Mouse (Mus musculus) hindbrain, embryonic 15.5 days (tissue): ENCODE data around the gene Drc3. TPM values are rescaled to one million over a fixed set of nuclear protein-coding genes. Genes with fewer than 3 reads are reported as not detected.
A peak's percentile ranks its signal among the peaks of the same experiment; 100 is the strongest.

ENCODE experiments used
- ATAC-seq: fragments of 200-750 bp; cut with Nextera tagmentation; 2 replicates; pipeline ENCODE4 v1.8.0; 2017; ENCODE audit warnings: low read depth, moderate number of reproducible peaks, moderate TSS enrichment; ENCODE audit not compliant: low FRiP score
- H3K27ac ChIP-seq: fragments of 300-500 bp; sonication (generic); replicated peaks from 2 replicates; pipeline ENCODE4 v1.5.1; 2015; ENCODE audit warnings: mild to moderate bottlenecking, inconsistent platforms
- H3K27me3 ChIP-seq: fragments of 300-500 bp; sonication (generic); 2 replicates; pipeline ENCODE4 v1.6.1; 2015; ENCODE audit warnings: control low read depth, inconsistent platforms
- H3K36me3 ChIP-seq: fragments of 300-500 bp; sonication (generic); 2 replicates; pipeline ENCODE4 v1.6.1; 2015; ENCODE audit warnings: control low read depth, inconsistent platforms
- H3K4me1 ChIP-seq: fragments of 300-500 bp; sonication (generic); replicated peaks from 2 replicates; pipeline ENCODE4 v1.6.1; 2015; ENCODE audit warnings: control low read depth, inconsistent platforms
- H3K4me2 ChIP-seq: fragments of 300-500 bp; sonication (generic); 2 replicates; pipeline ENCODE4 v1.6.1; 2015; ENCODE audit warnings: moderate library complexity, mild to moderate bottlenecking, inconsistent platforms
- H3K4me3 ChIP-seq: fragments of 300-500 bp; sonication (generic); 2 replicates; pipeline ENCODE4 v1.5.1; 2015; ENCODE audit warnings: mild to moderate bottlenecking, inconsistent platforms
- H3K9ac ChIP-seq: fragments of 300-500 bp; sonication (generic); 2 replicates; pipeline ENCODE4 v1.6.1; 2015; ENCODE audit warnings: inconsistent platforms
- H3K9me3 ChIP-seq: fragments of 300-500 bp; sonication (generic); 2 replicates; pipeline ENCODE4 v1.6.1; 2016; ENCODE audit warnings: control low read depth, inconsistent platforms
- WGBS: fragments of 180-500 bp; shearing (Covaris S2); methylation state at CpG from one replicate; pipeline ENCODE4 v1.1.7; 2015; 5-methylcytosine and 5-hydroxymethylcytosine counted together
- polyA plus RNA-seq: library from polyadenylated mRNA; unstranded; fragments of >200 nt; fragmentation: Nextera tagmentation; extraction: Ambion mirVana; gene quantifications from 2 replicates; pipeline ENCODE4 v1.2.1, GENCODE M21; 2015

Gene Drc3
- polyA plus RNA-seq, 1 experiment from 2014 or later = 7.1 TPM

- 65% methylated on average over 7 of the region's 7 CpGs for WGBS
- Histone ChIP-seq H3K9ac (no peak overlapping the region), H3K4me1 (peaks cover 58% of the 10 kb centered on the region), H3K4me3 (no peak overlapping the region), H3K36me3 (no peaks in the 10 kb centered on the region), H3K9me3 (no peaks in the 10 kb centered on the region), H3K27ac (peak overlapping the region; percentile 0; the same call in 1 of the 2 replicates), H3K4me2 (no peak overlapping the region), H3K27me3 (no peaks in the 10 kb centered on the region)
- ATAC-seq = no peak
Measured at GRCm38 (mm10) chr11:60317376-60318102, 35.6 kb upstream of the Drc3 start.

- H3K4me1 ChIP-seq = peaks cover 54% of the 10 kb centered on the region
Measured at GRCm38 (mm10) chr11:60318716-60319115, 34.4 kb upstream of the Drc3 start.

GRCm38 (mm10) chr11:60319257-60320066, 33.7 kb upstream of the Drc3 start:
- Histone ChIP-seq H3K27ac (peak overlapping the region; percentile 69), H3K27me3 (no peaks in the 10 kb centered on the region), H3K4me3 (no peak overlapping the region), H3K9ac (no peak overlapping the region), H3K36me3 (no peaks in the 10 kb centered on the region), H3K9me3 (no peaks in the 10 kb centered on the region), H3K4me2 (no peak overlapping the region), H3K4me1 (peaks cover 54% of the 10 kb centered on the region)
- peak; percentile 57; the same call in 1 of the 2 replicates for ATAC-seq
- 55% methylated on average over 10 of the region's 10 CpGs for WGBS

More at GRCm38 (mm10) chr11:60318716-60319115, 34.4 kb upstream of the Drc3 start:
- H3K4me3 ChIP-seq = no peak overlapping the region
- ATAC-seq = no peak
- no peaks in the 10 kb centered on the region for H3K27me3 ChIP-seq
- 49% methylated on average over 5 of the region's 5 CpGs for WGBS
- H3K36me3 ChIP-seq = no peaks in the 10 kb centered on the region
- H3K27ac ChIP-seq = peak overlapping the region; percentile 69; the same call in 1 of the 2 replicates
- H3K9me3 ChIP-seq = no peaks in the 10 kb centered on the region
- no peak overlapping the region for H3K9ac ChIP-seq
- no peak overlapping the region for H3K4me2 ChIP-seq

- no peak for ATAC-seq
- Histone ChIP-seq H3K4me1 (peaks cover 54% of the 10 kb centered on the region), H3K9me3 (no peaks in the 10 kb centered on the region), H3K27me3 (no peaks in the 10 kb centered on the region), H3K36me3 (no peaks in the 10 kb centered on the region), H3K4me3 (no peak overlapping the region), H3K27ac (peak overlapping the region; percentile 69), H3K9ac (no peak overlapping the region), H3K4me2 (no peak overlapping the region)
- WGBS = 57% methylated on average over 8 of the region's 8 CpGs
Measured at GRCm38 (mm10) chr11:60320426-60321037, 32.6 kb upstream of the Drc3 start.

GRCm38 (mm10) chr11:60321438-60321837, 31.7 kb upstream of the Drc3 start:
- peaks cover 48% of the 10 kb centered on the region for H3K4me1 ChIP-seq
- no peaks in the 10 kb centered on the region for H3K36me3 ChIP-seq
- WGBS = 72% methylated on average over 2 of the region's 2 CpGs
- no peak overlapping the region; the same call in 1 of the 2 replicates for H3K27ac ChIP-seq
- H3K4me2 ChIP-seq = no peak overlapping the region
- no peak overlapping the region for H3K4me3 ChIP-seq
- no peaks in the 10 kb centered on the region for H3K27me3 ChIP-seq
- ATAC-seq = no peak
- H3K9me3 ChIP-seq = no peaks in the 10 kb centered on the region
- no peak overlapping the region for H3K9ac ChIP-seq

GRCm38 (mm10) chr11:60323731-60324130, 29.4 kb upstream of the Drc3 start:
- Histone ChIP-seq H3K4me2 (no peak overlapping the region), H3K9me3 (no peaks in the 10 kb centered on the region), H3K27me3 (no peaks in the 10 kb centered on the region), H3K4me1 (peaks cover 25% of the 10 kb centered on the region), H3K27ac (no peak overlapping the region), H3K36me3 (no peaks in the 10 kb centered on the region), H3K4me3 (no peak overlapping the region), H3K9ac (no peak overlapping the region)
- no peak for ATAC-seq

- Histone ChIP-seq H3K9me3 (no peaks in the 10 kb centered on the region), H3K4me3 (no peak overlapping the region), H3K4me1 (0 out of 2 replicates have a peak, but pooled peaks cover 7% of the 10 kb centered on the region), H3K27me3 (no peaks in the 10 kb centered on the region), H3K27ac (no peak overlapping the region), H3K4me2 (no peak overlapping the region), H3K9ac (no peak overlapping the region), H3K36me3 (no peaks in the 10 kb centered on the region)
- 94% methylated on average over 4 of the region's 4 CpGs for WGBS
- no peak for ATAC-seq
Measured at GRCm38 (mm10) chr11:60330551-60330950, 22.6 kb upstream of the Drc3 start.

- WGBS = 82% methylated on average over 5 of the region's 5 CpGs
- 0 out of 2 replicates have a peak overlapping the region, but pooled peaks have one; percentile 10 for H3K27ac ChIP-seq
Measured at GRCm38 (mm10) chr11:60333461-60333860, 19.7 kb upstream of the Drc3 start.

GRCm38 (mm10) chr11:60334124-60334523, 19.0 kb upstream of the Drc3 start:
- no peak for ATAC-seq

More at GRCm38 (mm10) chr11:60333461-60333860, 19.7 kb upstream of the Drc3 start:
- H3K27me3 ChIP-seq = no peaks in the 10 kb centered on the region
- no peak overlapping the region for H3K4me3 ChIP-seq
- no peaks in the 10 kb centered on the region for H3K9me3 ChIP-seq
- 0 out of 2 replicates have a peak, but pooled peaks cover 7% of the 10 kb centered on the region for H3K4me1 ChIP-seq
- H3K36me3 ChIP-seq = no peaks in the 10 kb centered on the region
- no peak overlapping the region for H3K9ac ChIP-seq
- no peak overlapping the region for H3K4me2 ChIP-seq
- ATAC-seq = no peak

GRCm38 (mm10) chr11:60335771-60336170, 17.4 kb upstream of the Drc3 start:
- H3K9me3 ChIP-seq = no peaks in the 10 kb centered on the region
- H3K4me1 ChIP-seq = 0 out of 2 replicates have a peak, but pooled peaks cover 7% of the 10 kb centered on the region
- H3K4me2 ChIP-seq = no peak overlapping the region
- no peak overlapping the region for H3K9ac ChIP-seq
- no peak overlapping the region for H3K4me3 ChIP-seq
- no peaks in the 10 kb centered on the region for H3K36me3 ChIP-seq
- WGBS = 66% methylated on average over 2 of the region's 2 CpGs
- H3K27ac ChIP-seq = no peak overlapping the region
- ATAC-seq = no peak
- H3K27me3 ChIP-seq = no peaks in the 10 kb centered on the region

More at GRCm38 (mm10) chr11:60334124-60334523, 19.0 kb upstream of the Drc3 start:
- 57% methylated on average over 3 of the region's 3 CpGs for WGBS
- Histone ChIP-seq H3K4me3 (no peak overlapping the region), H3K4me2 (no peak overlapping the region), H3K27ac (no peak overlapping the region), H3K9me3 (no peaks in the 10 kb centered on the region), H3K36me3 (no peaks in the 10 kb centered on the region), H3K4me1 (0 out of 2 replicates have a peak, but pooled peaks cover 7% of the 10 kb centered on the region), H3K27me3 (no peaks in the 10 kb centered on the region), H3K9ac (no peak overlapping the region)

- H3K4me2 ChIP-seq = no peak overlapping the region
- H3K9me3 ChIP-seq = no peaks in the 10 kb centered on the region
- no peak overlapping the region for H3K9ac ChIP-seq
- H3K36me3 ChIP-seq = no peaks in the 10 kb centered on the region
- no peak overlapping the region for H3K27ac ChIP-seq
- ATAC-seq = no peak
- H3K4me3 ChIP-seq = no peak overlapping the region
- no peaks in the 10 kb centered on the region for H3K27me3 ChIP-seq
- H3K4me1 ChIP-seq = 0 out of 2 replicates have a peak, but pooled peaks cover 7% of the 10 kb centered on the region
- WGBS = 83% methylated on average over 4 of the region's 4 CpGs
Measured at GRCm38 (mm10) chr11:60338291-60338690, 14.8 kb upstream of the Drc3 start.

GRCm38 (mm10) chr11:60339361-60339760, 13.8 kb upstream of the Drc3 start:
- no peak overlapping the region for H3K27ac ChIP-seq
- no peaks in the 10 kb centered on the region for H3K9me3 ChIP-seq
- H3K4me2 ChIP-seq = no peak overlapping the region
- no peaks in the 10 kb centered on the region for H3K4me1 ChIP-seq
- H3K27me3 ChIP-seq = no peaks in the 10 kb centered on the region
- no peak for ATAC-seq
- no peak overlapping the region for H3K9ac ChIP-seq
- WGBS = 94% methylated on average over 12 of the region's 12 CpGs
- H3K36me3 ChIP-seq = no peaks in the 10 kb centered on the region
- H3K4me3 ChIP-seq = no peak overlapping the region
